Mouse (Mus musculus) small intestine, adult 2 months (tissue): ENCODE measurements around the gene Plau.

Source experiments
- CTCF ChIP-seq: fragments of 200-500 bp; IDR thresholded peaks from 2 replicates; pipeline ENCODE4 v1.5.1; 2012; ENCODE audit warnings: low read depth, mild to moderate bottlenecking, control low read depth, inconsistent platforms, low read length, moderate library complexity, mixed read lengths; ENCODE audit not compliant: insufficient replicate concordance, insufficient read length; ENCODE audit errors: extremely low read depth
- POLR2A ChIP-seq: fragments of 200-500 bp; IDR thresholded peaks from 2 replicates; pipeline ENCODE4 v1.6.1; 2012; ENCODE audit warnings: low read depth, mild to moderate bottlenecking, control low read depth, inconsistent platforms, low read length, moderate library complexity

GRCm38 (mm10) chr14:20829523-20830366 is 6.7 kb upstream of the Plau start:
- no peak for TF ChIP-seq POLR2A
- no peak for TF ChIP-seq CTCF
